Mouse (Mus musculus) small intestine, adult 2 months (tissue): ENCODE results near the gene Entpd1. TPM values are rescaled to one million over a fixed set of nuclear protein-coding genes. Genes with fewer than 3 reads are reported as not detected.

Experiments used
- H3K27ac ChIP-seq: fragments of 200-500 bp; 2 replicates; pipeline ENCODE4 v1.5.1; 2012; ENCODE audit warnings: low read depth, low read length, control low read depth, inconsistent platforms; ENCODE audit not compliant: insufficient read depth
- H3K27me3 ChIP-seq: fragments of 200-500 bp; 2 replicates; pipeline ENCODE4 v1.6.1; 2012; ENCODE audit warnings: mild to moderate bottlenecking, moderate library complexity, low read length, inconsistent platforms; ENCODE audit not compliant: control insufficient read depth, insufficient read depth
- H3K36me3 ChIP-seq: fragments of 200-500 bp; 2 replicates; pipeline ENCODE4 v1.6.1; 2012; ENCODE audit warnings: mild to moderate bottlenecking, low read length, control low read depth, inconsistent platforms; ENCODE audit not compliant: control insufficient read depth, insufficient read depth
- H3K4me1 ChIP-seq: fragments of 200-500 bp; 2 replicates; pipeline ENCODE4 v1.6.1; 2012; ENCODE audit warnings: low read length, inconsistent platforms, mixed read lengths; ENCODE audit not compliant: control insufficient read depth, insufficient read depth, insufficient read length
- H3K4me3 ChIP-seq: fragments of 200-500 bp; 2 replicates; pipeline ENCODE4 v1.5.1; 2012; ENCODE audit warnings: low read depth, mild to moderate bottlenecking, control low read depth, inconsistent platforms, low read length, moderate library complexity
- CTCF ChIP-seq: fragments of 200-500 bp; IDR thresholded peaks from 2 replicates; pipeline ENCODE4 v1.5.1; 2012; ENCODE audit warnings: low read depth, mild to moderate bottlenecking, control low read depth, inconsistent platforms, low read length, moderate library complexity, mixed read lengths; ENCODE audit not compliant: insufficient replicate concordance, insufficient read length; ENCODE audit errors: extremely low read depth
- POLR2A ChIP-seq: fragments of 200-500 bp; IDR thresholded peaks from 2 replicates; pipeline ENCODE4 v1.6.1; 2012; ENCODE audit warnings: low read depth, mild to moderate bottlenecking, control low read depth, inconsistent platforms, low read length, moderate library complexity
- WGBS: fragments of 180-500 bp; shearing (Covaris S2); methylation state at CpG from one replicate; pipeline ENCODE4 v1.1.7; 2018; 5-methylcytosine and 5-hydroxymethylcytosine counted together
- polyA plus RNA-seq: library from polyadenylated mRNA; depleted of rRNA; stranded (reverse); fragments of >200 nt; gene quantifications from 2 replicates; pipeline ENCODE4 v1.2.3, GENCODE M21; 2012

Gene Entpd1
- polyA plus RNA-seq, 1 experiment, result 4.6 TPM

GRCm38 (mm10) chr19:40702406-40702805 is 90.2 kb downstream of the Entpd1 start:
- Histone ChIP-seq H3K27ac (no peak overlapping the region; the same call in 1 of the 2 replicates), H3K36me3 (no peaks in the 10 kb centered on the region), H3K4me3 (no peak overlapping the region), H3K27me3 (no peaks in the 10 kb centered on the region), H3K4me1 (no peaks in the 10 kb centered on the region)
- TF ChIP-seq POLR2A (no peak), CTCF (no peak)
- WGBS, result 47% methylated on average over 4 of the region's 4 CpGs

- no peak for TF ChIP-seq POLR2A
- TF ChIP-seq CTCF, result no peak
- no peaks in the 10 kb centered on the region for H3K27me3 ChIP-seq
- H3K27ac ChIP-seq, result no peak overlapping the region
- no peaks in the 10 kb centered on the region for H3K36me3 ChIP-seq
- no peak overlapping the region for H3K4me3 ChIP-seq
- H3K4me1 ChIP-seq, result no peaks in the 10 kb centered on the region
- 71% methylated on average over 16 of the region's 16 CpGs for WGBS
These were observed 100.9 kb downstream of the Entpd1 start for GRCm38 (mm10) chr19:40712889-40713628.

DNA sequence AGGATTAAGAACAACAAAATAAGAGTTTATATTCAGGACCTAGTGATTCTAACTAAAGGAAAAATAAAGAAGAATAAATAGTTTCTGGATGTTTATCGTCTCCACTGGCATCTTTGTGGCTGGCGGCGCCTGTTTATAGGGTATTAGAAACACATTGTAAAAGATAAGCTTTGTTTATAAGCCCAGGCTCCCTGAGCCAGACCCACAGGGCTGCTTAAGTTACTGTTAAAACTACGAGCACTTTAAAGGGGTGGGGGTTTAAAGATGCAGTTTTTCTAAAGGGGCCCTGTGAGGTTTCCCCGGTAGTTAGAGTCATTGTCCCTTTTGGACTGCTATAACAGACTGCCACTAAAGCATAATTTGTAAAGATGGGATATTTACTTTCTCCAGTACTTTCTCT is 102.5 kb downstream of the Entpd1 start:
- Histone ChIP-seq H3K27ac (no peak overlapping the region), H3K4me1 (no peaks in the 10 kb centered on the region), H3K36me3 (no peaks in the 10 kb centered on the region), H3K4me3 (no peak overlapping the region), H3K27me3 (no peaks in the 10 kb centered on the region)
- 70% methylated on average over 5 of the region's 5 CpGs for WGBS
- TF ChIP-seq CTCF (no peak), POLR2A (no peak)

DNA sequence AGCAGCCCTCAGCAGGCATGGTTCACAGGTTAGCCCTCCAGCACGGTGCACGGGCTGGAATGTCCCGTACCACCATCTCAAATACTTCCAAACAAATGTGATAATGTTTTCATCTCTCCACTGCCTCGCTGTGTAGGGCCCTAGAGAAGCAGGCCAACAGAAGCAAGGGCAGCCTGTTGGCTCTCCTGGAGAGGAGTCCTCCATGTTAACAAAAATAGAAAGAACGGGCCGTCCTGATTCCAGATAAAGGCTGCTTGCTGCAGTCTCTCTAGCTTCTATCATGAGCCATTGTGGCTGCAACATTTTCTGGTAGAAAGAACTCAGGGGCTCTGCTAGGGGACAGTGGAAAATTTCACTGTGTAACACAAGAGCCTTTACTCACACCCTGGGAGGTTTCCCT is 104.8 kb downstream of the Entpd1 start:
- 78% methylated on average over 6 of the region's 6 CpGs for WGBS
- TF ChIP-seq CTCF, result no peak
- no peak for TF ChIP-seq POLR2A
- H3K4me1 ChIP-seq, result no peaks in the 10 kb centered on the region
- H3K27ac ChIP-seq, result no peak overlapping the region
- H3K27me3 ChIP-seq, result no peaks in the 10 kb centered on the region
- H3K36me3 ChIP-seq, result no peaks in the 10 kb centered on the region
- no peak overlapping the region for H3K4me3 ChIP-seq

DNA sequence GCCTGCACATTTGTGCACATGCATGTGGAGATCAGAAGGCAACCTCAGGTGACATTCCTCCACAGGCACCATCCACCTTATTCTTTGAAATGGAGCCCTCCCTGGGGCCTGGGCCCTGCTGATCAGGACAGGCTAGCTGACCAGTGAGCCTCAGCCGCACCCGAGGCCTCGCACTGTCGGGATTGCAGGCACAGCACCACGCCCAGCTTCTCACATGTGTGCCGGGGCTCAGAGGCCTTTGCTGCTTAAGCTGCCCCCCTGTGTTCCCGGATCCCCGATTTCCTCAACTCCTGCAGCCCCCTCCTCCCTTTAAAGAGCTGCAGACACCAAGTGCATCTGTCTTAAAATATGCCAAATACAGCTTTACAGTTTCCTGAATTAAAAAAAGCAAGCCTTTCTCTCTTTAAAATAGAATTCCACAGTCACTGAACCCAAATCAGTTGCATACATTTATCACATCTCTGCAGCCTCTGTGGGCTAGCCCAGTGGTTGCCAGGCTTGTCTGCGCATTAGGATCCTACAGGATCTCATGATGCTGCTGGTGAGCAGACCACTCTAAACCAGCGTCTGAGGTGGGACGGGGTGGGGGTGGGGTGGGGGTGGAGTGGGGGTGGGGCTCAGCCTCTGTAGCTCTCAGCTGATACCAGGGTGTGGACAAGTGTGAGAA is 107.4 kb downstream of the Entpd1 start:
- no peaks in the 10 kb centered on the region for H3K4me1 ChIP-seq
- no peaks in the 10 kb centered on the region for H3K27me3 ChIP-seq
- WGBS, result 50% methylated on average over 11 of the region's 11 CpGs
- no peak overlapping the region for H3K4me3 ChIP-seq
- no peak for TF ChIP-seq POLR2A
- no peak overlapping the region for H3K27ac ChIP-seq
- no peaks in the 10 kb centered on the region for H3K36me3 ChIP-seq

GRCm38 (mm10) chr19:40720381-40720780 is 108.2 kb downstream of the Entpd1 start:
- TF ChIP-seq POLR2A (no peak), CTCF (no peak)
- Histone ChIP-seq H3K4me1 (no peaks in the 10 kb centered on the region), H3K27ac (no peak overlapping the region), H3K27me3 (no peaks in the 10 kb centered on the region), H3K4me3 (no peak overlapping the region), H3K36me3 (no peaks in the 10 kb centered on the region)
- WGBS, result 49% methylated on average over 12 of the region's 12 CpGs

- 47% methylated on average over 11 of the region's 11 CpGs for WGBS
- H3K27ac ChIP-seq, result no peak overlapping the region
- H3K27me3 ChIP-seq, result no peaks in the 10 kb centered on the region
- no peak overlapping the region for H3K4me3 ChIP-seq
- H3K4me1 ChIP-seq, result no peaks in the 10 kb centered on the region
- H3K36me3 ChIP-seq, result no peaks in the 10 kb centered on the region
- TF ChIP-seq POLR2A (no peak), CTCF (no peak)
These were observed 110.2 kb downstream of the Entpd1 start for GRCm38 (mm10) chr19:40722137-40723038.
